Mouse (Mus musculus) stomach, postnatal 0 days (tissue): Measurements from ENCODE around the gene Kcnq4. TPM values are rescaled to one million over a fixed set of nuclear protein-coding genes. Genes with fewer than 3 reads are reported as not detected.

Source experiments
- ATAC-seq: fragments of 200-750 bp; cut with Nextera tagmentation; 2 replicates; pipeline ENCODE4 v1.8.0; 2017; ENCODE audit not compliant: low FRiP score, low TSS enrichment
- DNase-seq: peaks from one replicate; pipeline ENCODE4 v3.0.0-alpha.2; 2016; ENCODE audit warnings: low spot score
- H3K27ac ChIP-seq: fragments of 300-500 bp; sonication (generic); replicated peaks from 2 replicates; pipeline ENCODE4 v1.5.1; 2014; ENCODE audit warnings: mild to moderate bottlenecking, control low read depth
- H3K27me3 ChIP-seq: fragments of 300-500 bp; sonication (generic); 2 replicates; pipeline ENCODE4 v1.6.1; 2014; ENCODE audit warnings: low read length; ENCODE audit not compliant: control insufficient read depth, insufficient read depth
- H3K36me3 ChIP-seq: fragments of 300-500 bp; sonication (generic); 2 replicates; pipeline ENCODE4 v1.6.1; 2014; ENCODE audit warnings: low read length, mixed read lengths; ENCODE audit not compliant: control insufficient read depth, insufficient read depth
- H3K4me1 ChIP-seq: fragments of 300-500 bp; sonication (generic); replicated peaks from 2 replicates; pipeline ENCODE4 v1.6.1; 2014; ENCODE audit warnings: antibody characterized with exemption; ENCODE audit not compliant: control insufficient read depth, insufficient read depth
- H3K4me2 ChIP-seq: fragments of 300-500 bp; sonication (generic); replicated peaks from 2 replicates; pipeline ENCODE4 v1.6.1; 2014; ENCODE audit warnings: low read depth, mild to moderate bottlenecking, control low read depth, moderate library complexity
- H3K4me3 ChIP-seq: fragments of 300-500 bp; sonication (generic); 2 replicates; pipeline ENCODE4 v1.5.1; 2014; ENCODE audit warnings: low read depth, low read length, control low read depth
- H3K9ac ChIP-seq: fragments of 300-500 bp; sonication (generic); 2 replicates; pipeline ENCODE4 v1.6.1; 2014; ENCODE audit warnings: mild to moderate bottlenecking, low read length, control low read depth, mixed read lengths
- H3K9me3 ChIP-seq: fragments of 300-500 bp; sonication (generic); 2 replicates; pipeline ENCODE4 v1.6.1; 2016; ENCODE audit warnings: low read length; ENCODE audit not compliant: control insufficient read depth
- CTCF ChIP-seq: IDR thresholded peaks from 2 replicates; pipeline ENCODE4 v1.5.1; 2016; ENCODE audit warnings: antibody characterized with exemption, low read depth, mild to moderate bottlenecking, moderate library complexity
- EP300 ChIP-seq: optimal IDR thresholded peaks from 2 replicates; pipeline ENCODE3; 2016; ENCODE audit warnings: antibody characterized with exemption
- WGBS: fragments of 180-500 bp; shearing (Covaris S2); extraction: QIAGEN DNeasy Blood & Tissue Kit; methylation state at CpG from one replicate; pipeline ENCODE4 v1.1.7; 2014; 5-methylcytosine and 5-hydroxymethylcytosine counted together
- polyA plus RNA-seq: library from polyadenylated mRNA; unstranded; fragments of >200 nt; fragmentation: Nextera tagmentation; extraction: Ambion mirVana; gene quantifications from 2 replicates; pipeline ENCODE4 v1.2.1, GENCODE M21; 2015

Gene Kcnq4
- polyA plus RNA-seq, 1 experiment from 2014 or later = 2.2 TPM

GRCm38 (mm10) chr4:120729441-120729840, 19.0 kb downstream of the Kcnq4 start:
- H3K4me2 ChIP-seq = no peak overlapping the region
- H3K9me3 ChIP-seq = no peaks in the 10 kb centered on the region
- TF ChIP-seq CTCF (no peak), EP300 (no peak)
- H3K9ac ChIP-seq = no peak overlapping the region
- 49% methylated on average over 6 of the region's 6 CpGs for WGBS
- H3K36me3 ChIP-seq = no peaks in the 10 kb centered on the region
- H3K4me3 ChIP-seq = no peak overlapping the region
- ATAC-seq (no peak), DNase-seq (no peak)
- no peak overlapping the region for H3K27ac ChIP-seq
- H3K27me3 ChIP-seq = no peaks in the 10 kb centered on the region
- H3K4me1 ChIP-seq = peaks cover 15% of the 10 kb centered on the region

- DNase-seq (no peak), ATAC-seq (no peak)
- TF ChIP-seq EP300 (no peak), CTCF (no peak)
- Histone ChIP-seq H3K4me1 (peaks cover 12% of the 10 kb centered on the region), H3K4me2 (no peak overlapping the region), H3K27ac (no peak overlapping the region), H3K27me3 (no peaks in the 10 kb centered on the region), H3K36me3 (no peaks in the 10 kb centered on the region), H3K9me3 (no peaks in the 10 kb centered on the region), H3K9ac (no peak overlapping the region), H3K4me3 (no peak overlapping the region)
- WGBS = 70% methylated on average over 11 of the region's 11 CpGs
These were observed 20.6 kb downstream of the Kcnq4 start for GRCm38 (mm10) chr4:120727842-120728241.

GRCm38 (mm10) chr4:120726174-120726573, 22.2 kb downstream of the Kcnq4 start:
- Histone ChIP-seq H3K4me2 (no peak overlapping the region), H3K27me3 (no peaks in the 10 kb centered on the region), H3K9me3 (no peaks in the 10 kb centered on the region), H3K9ac (no peak overlapping the region), H3K4me1 (peaks cover 7% of the 10 kb centered on the region), H3K36me3 (no peaks in the 10 kb centered on the region), H3K27ac (peak overlapping the region; percentile 81), H3K4me3 (no peak overlapping the region)
- WGBS = 47% methylated on average over 4 of the region's 4 CpGs
- ATAC-seq (peak; percentile 70; the same call in 1 of the 2 replicates), DNase-seq (no peak)
- TF ChIP-seq CTCF = no peak
- TF ChIP-seq EP300 = no peak

GRCm38 (mm10) chr4:120725516-120726090, 22.8 kb downstream of the Kcnq4 start:
- 0 out of 2 replicates have a peak, but pooled peaks have one; percentile 13 for ATAC-seq

GRCm38 (mm10) chr4:120721574-120721973, 26.8 kb downstream of the Kcnq4 start:
- no peak overlapping the region for H3K4me2 ChIP-seq
- 70% methylated on average over 2 of the region's 2 CpGs for WGBS
- ATAC-seq (no peak), DNase-seq (no peak)
- no peak overlapping the region for H3K4me3 ChIP-seq
- no peak overlapping the region for H3K27ac ChIP-seq
- TF ChIP-seq EP300 = no peak
- no peak for TF ChIP-seq CTCF
- H3K9ac ChIP-seq = no peak overlapping the region
- H3K4me1 ChIP-seq = peaks cover 5% of the 10 kb centered on the region; the same call in 1 of the 2 replicates
- H3K36me3 ChIP-seq = no peaks in the 10 kb centered on the region
- no peaks in the 10 kb centered on the region for H3K9me3 ChIP-seq
- H3K27me3 ChIP-seq = no peaks in the 10 kb centered on the region

More at GRCm38 (mm10) chr4:120725516-120726090, 22.8 kb downstream of the Kcnq4 start:
- H3K36me3 ChIP-seq = no peaks in the 10 kb centered on the region
- DNase-seq = no peak
- no peak overlapping the region for H3K9ac ChIP-seq
- TF ChIP-seq EP300 = no peak
- TF ChIP-seq CTCF = no peak
- H3K9me3 ChIP-seq = no peaks in the 10 kb centered on the region
- no peaks in the 10 kb centered on the region for H3K27me3 ChIP-seq
- H3K4me2 ChIP-seq = 0 out of 2 replicates have a peak overlapping the region, but pooled peaks have one; percentile 4
- peaks cover 3% of the 10 kb centered on the region; the same call in 1 of the 2 replicates for H3K4me1 ChIP-seq
- H3K27ac ChIP-seq = peak overlapping the region; percentile 81
- no peak overlapping the region for H3K4me3 ChIP-seq
- WGBS = 45% methylated on average over 5 of the region's 5 CpGs

- Histone ChIP-seq H3K4me1 (peaks cover 5% of the 10 kb centered on the region; the same call in 1 of the 2 replicates), H3K9me3 (no peaks in the 10 kb centered on the region), H3K27ac (no peak overlapping the region), H3K9ac (no peak overlapping the region), H3K4me3 (no peak overlapping the region), H3K4me2 (no peak overlapping the region), H3K27me3 (no peaks in the 10 kb centered on the region), H3K36me3 (no peaks in the 10 kb centered on the region)
- DNase-seq = no peak
- TF ChIP-seq CTCF (no peak), EP300 (no peak)
- ATAC-seq = no peak
- WGBS = 32% methylated on average over 5 of the region's 5 CpGs
These were observed 29.3 kb downstream of the Kcnq4 start for GRCm38 (mm10) chr4:120719152-120719551.
